Mouse (Mus musculus): ENCODE data around the gene Hsd17b7. TPM values are rescaled to one million over a fixed set of nuclear protein-coding genes. Genes with fewer than 3 reads are reported as not detected.

Gene Hsd17b7
- polyA plus RNA-seq, 2 experiments, result 5.5 to 11.0 TPM

- ATAC-seq (ENCODE audit: insufficient read depth) (no peak), DNase-seq (ENCODE audit: low read depth in 3 of 3, low spot score in 3 of 3) (no peak)
- Histone ChIP-seq H3K4me3 (ENCODE audit: insufficient read depth in 1 of 2, low read depth in 2 of 2, low read length in 2 of 2) (no peak overlapping the region), H3K27ac (no peak overlapping the region), H3K4me1 (replicated peaks; ENCODE audit: control insufficient read depth in 2 of 2, insufficient read depth in 2 of 2, low read length in 1 of 2) (no peaks in the 10 kb centered on the region), H3K36me3 (replicated peaks; ENCODE audit: control insufficient read depth, insufficient read depth, low read depth) (no peaks in the 10 kb centered on the region), H3K9ac (replicated peaks) (no peak overlapping the region), H3K9me3 (ENCODE audit: control insufficient read depth, low read length) (no peaks in the 10 kb centered on the region), H3K4me2 (ENCODE audit: low read depth) (peak overlapping the region; percentile 18; the same call in 1 of the 2 replicates), H3K27me3 (ENCODE audit: control insufficient read depth, insufficient read depth, low read length) (no peaks in the 10 kb centered on the region; the same call in 1 of the 2 replicates)
- WGBS (ENCODE audit: insufficient replicate concordance), result 36% methylated on average over 8 of the region's 8 CpGs
- TF ChIP-seq CTCF (IDR thresholded peaks at IDR 0.05; ENCODE audit: low read depth) (peak; percentile 63), EP300 (IDR thresholded peaks at IDR 0.05; ENCODE audit: low read depth) (no peak)
These were observed 47.3 kb downstream of the Hsd17b7 start for GRCm38 (mm10) chr1:169921710-169922211.

- peak in 2 of 3 experiments; percentile 20 to 51 for DNase-seq (ENCODE audit: low read depth in 3 of 3, low spot score in 3 of 3)
- Histone ChIP-seq H3K9ac (replicated peaks) (no peak overlapping the region), H3K4me2 (ENCODE audit: low read depth) (peak overlapping the region; percentile 15)
These were observed 49.8 kb downstream of the Hsd17b7 start for GRCm38 (mm10) chr1:169919211-169919610.

GRCm38 (mm10) chr1:169917998-169918397 lies 51.0 kb downstream of the Hsd17b7 start:
- TF ChIP-seq EP300 (IDR thresholded peaks at IDR 0.05; ENCODE audit: low read depth), result no peak
- TF ChIP-seq CTCF (IDR thresholded peaks at IDR 0.05; ENCODE audit: low read depth), result peak; percentile 71
- Histone ChIP-seq H3K36me3 (replicated peaks; ENCODE audit: control insufficient read depth, insufficient read depth, low read depth) (no peaks in the 10 kb centered on the region), H3K4me3 (ENCODE audit: insufficient read depth in 1 of 2, low read depth in 2 of 2, low read length in 2 of 2) (no peak overlapping the region), H3K4me1 (replicated peaks; ENCODE audit: control insufficient read depth in 2 of 2, insufficient read depth in 2 of 2, low read length in 1 of 2) (no peaks in the 10 kb centered on the region), H3K4me2 (ENCODE audit: low read depth) (no peak overlapping the region), H3K9me3 (ENCODE audit: control insufficient read depth, low read length) (no peaks in the 10 kb centered on the region), H3K9ac (replicated peaks) (no peak overlapping the region), H3K27ac (no peak overlapping the region), H3K27me3 (ENCODE audit: control insufficient read depth, insufficient read depth, low read length) (no peaks in the 10 kb centered on the region; the same call in 1 of the 2 replicates)
- DNase-seq (ENCODE audit: low read depth in 3 of 3, low spot score in 3 of 3) (peak in 1 of 3 experiments; percentile 7), ATAC-seq (ENCODE audit: insufficient read depth) (0 out of 2 replicates have a peak, but pooled peaks have one; percentile 11)
- WGBS (ENCODE audit: insufficient replicate concordance), result 37% methylated on average over 4 of the region's 4 CpGs

More at GRCm38 (mm10) chr1:169919211-169919610, 49.8 kb downstream of the Hsd17b7 start:
- no peak for ATAC-seq (ENCODE audit: insufficient read depth)
- Histone ChIP-seq H3K27me3 (ENCODE audit: control insufficient read depth, insufficient read depth, low read length) (no peaks in the 10 kb centered on the region; the same call in 1 of the 2 replicates), H3K4me3 (ENCODE audit: insufficient read depth in 1 of 2, low read depth in 2 of 2, low read length in 2 of 2) (no peak overlapping the region), H3K27ac (no peak overlapping the region), H3K4me1 (replicated peaks; ENCODE audit: control insufficient read depth in 2 of 2, insufficient read depth in 2 of 2, low read length in 1 of 2) (no peaks in the 10 kb centered on the region), H3K9me3 (ENCODE audit: control insufficient read depth, low read length) (no peaks in the 10 kb centered on the region), H3K36me3 (replicated peaks; ENCODE audit: control insufficient read depth, insufficient read depth, low read depth) (no peaks in the 10 kb centered on the region)
- 7% methylated on average over 11 of the region's 11 CpGs for WGBS (ENCODE audit: insufficient replicate concordance)
- TF ChIP-seq CTCF (IDR thresholded peaks at IDR 0.05; ENCODE audit: low read depth), result peak; percentile 69
- TF ChIP-seq EP300 (IDR thresholded peaks at IDR 0.05; ENCODE audit: low read depth), result no peak

GRCm38 (mm10) chr1:169917115-169917796 lies 51.8 kb downstream of the Hsd17b7 start:
- H3K4me3 ChIP-seq (ENCODE audit: insufficient read depth in 1 of 2, low read depth in 2 of 2, low read length in 2 of 2), result no peak overlapping the region
- H3K4me1 ChIP-seq (replicated peaks; ENCODE audit: control insufficient read depth in 2 of 2, insufficient read depth in 2 of 2, low read length in 1 of 2), result no peaks in the 10 kb centered on the region
- H3K9ac ChIP-seq (replicated peaks), result no peak overlapping the region
- H3K36me3 ChIP-seq (replicated peaks; ENCODE audit: control insufficient read depth, insufficient read depth, low read depth), result no peaks in the 10 kb centered on the region
- H3K4me2 ChIP-seq (ENCODE audit: low read depth), result no peak overlapping the region
- no peak overlapping the region for H3K27ac ChIP-seq
- H3K9me3 ChIP-seq (ENCODE audit: control insufficient read depth, low read length), result no peaks in the 10 kb centered on the region
- ATAC-seq (ENCODE audit: insufficient read depth) (no peak), DNase-seq (ENCODE audit: low read depth in 3 of 3, low spot score in 3 of 3) (no peak)
- 44% methylated on average over 9 of the region's 9 CpGs for WGBS (ENCODE audit: insufficient replicate concordance)
- TF ChIP-seq EP300 (IDR thresholded peaks at IDR 0.05; ENCODE audit: low read depth) (no peak), CTCF (IDR thresholded peaks at IDR 0.05; ENCODE audit: low read depth) (no peak)
- no peaks in the 10 kb centered on the region; the same call in 1 of the 2 replicates for H3K27me3 ChIP-seq (ENCODE audit: control insufficient read depth, insufficient read depth, low read length)

- ATAC-seq (ENCODE audit: insufficient read depth), result no peak
- Histone ChIP-seq H3K9ac (replicated peaks) (no peak overlapping the region), H3K27me3 (ENCODE audit: control insufficient read depth, insufficient read depth, low read length) (no peaks in the 10 kb centered on the region; the same call in 1 of the 2 replicates), H3K36me3 (replicated peaks; ENCODE audit: control insufficient read depth, insufficient read depth, low read depth) (no peaks in the 10 kb centered on the region), H3K4me3 (ENCODE audit: insufficient read depth in 1 of 2, low read depth in 2 of 2, low read length in 2 of 2) (no peak overlapping the region), H3K4me2 (ENCODE audit: low read depth) (no peak overlapping the region), H3K27ac (no peak overlapping the region), H3K9me3 (ENCODE audit: control insufficient read depth, low read length) (no peaks in the 10 kb centered on the region), H3K4me1 (replicated peaks; ENCODE audit: control insufficient read depth in 2 of 2, insufficient read depth in 2 of 2, low read length in 1 of 2) (no peaks in the 10 kb centered on the region)
- TF ChIP-seq EP300 (IDR thresholded peaks at IDR 0.05; ENCODE audit: low read depth), result no peak
- TF ChIP-seq CTCF (IDR thresholded peaks at IDR 0.05; ENCODE audit: low read depth), result no peak
- DNase-seq (ENCODE audit: low read depth in 3 of 3, low spot score in 3 of 3), result no peak
- 45% methylated on average over 7 of the region's 7 CpGs for WGBS (ENCODE audit: insufficient replicate concordance)
These were observed 52.4 kb downstream of the Hsd17b7 start for GRCm38 (mm10) chr1:169916659-169917058.

Measured in liver, embryonic 14.5 days (tissue).